Comparison of ENCODE assay signal across 18 mouse cellular contexts in the genomic region with DNA sequence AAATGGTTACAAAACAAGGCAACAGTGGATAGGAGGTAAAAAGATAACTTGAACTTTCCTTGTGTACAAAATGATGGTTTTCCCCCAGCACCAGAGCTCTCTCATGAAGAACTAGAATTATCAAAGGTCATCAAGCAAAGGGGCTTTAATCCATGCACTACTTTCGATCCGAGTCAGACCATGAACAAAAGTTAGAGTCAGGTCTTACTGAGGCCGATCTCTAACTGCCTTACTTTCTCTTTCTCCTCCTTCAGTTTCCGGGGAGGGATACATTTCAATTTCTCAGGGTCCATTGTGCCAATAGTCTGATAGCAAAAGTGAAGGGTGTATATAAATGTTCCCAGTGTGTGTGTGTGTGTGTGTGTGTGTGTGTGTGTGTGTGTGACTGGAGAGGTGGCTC.
"Had no signal": no experiment of that assay in that cellular context is flagged by ENCODE, and none has a peak within 500 bp of the region (broad histone marks: within the 10 kb centered on the region; RNA-seq: fewer than 3 reads in every experiment).

No protein-coding gene starts in this region.

- H3K9me3 ChIP-seq: kidney, embryonic 15.5 days; limb, embryonic 12.5 days; limb, embryonic 15.5 days; midbrain, embryonic 12.5 days; midbrain, embryonic 15.5 days; neural tube, embryonic 13.5 days; stomach, embryonic 15.5 days had no signal

- ATAC-seq: liver, postnatal 0 days; lung, postnatal 0 days; midbrain, embryonic 15.5 days had no signal

- H3K9ac ChIP-seq: kidney, embryonic 15.5 days; limb, embryonic 12.5 days; limb, embryonic 15.5 days; liver, embryonic 14.5 days; liver, postnatal 0 days; lung, embryonic 14.5 days; midbrain, embryonic 12.5 days; midbrain, embryonic 15.5 days; neural tube, embryonic 13.5 days; stomach, embryonic 15.5 days had no signal

- H3K36me3 ChIP-seq: stomach, embryonic 15.5 days had no signal

- H3K4me3 ChIP-seq: kidney, embryonic 15.5 days; limb, embryonic 12.5 days; limb, embryonic 15.5 days; midbrain, embryonic 12.5 days; midbrain, embryonic 15.5 days; neural tube, embryonic 13.5 days; stomach, embryonic 15.5 days had no signal

- H3K27me3 ChIP-seq: stomach, embryonic 15.5 days had no signal

- DNase-seq: kidney, adult 8-10 months; kidney, postnatal 10 days; kidney, postnatal 36 days; left cerebral cortex, postnatal 4 days; liver, postnatal 0 days; lung, embryonic 14.5 days; right cerebral cortex, postnatal 4 days; thymus, postnatal 25 days had no signal

- H3K27ac ChIP-seq: kidney, embryonic 15.5 days; liver, embryonic 14.5 days; macrophage; midbrain, embryonic 12.5 days; midbrain, embryonic 15.5 days; neural tube, embryonic 13.5 days; stomach, embryonic 15.5 days had no signal
